Mouse (Mus musculus) embryonic facial prominence, embryonic 11.5 days (tissue): ENCODE results near the gene Ispd. TPM values are rescaled to one million over a fixed set of nuclear protein-coding genes. Genes with fewer than 3 reads are reported as not detected.

Experiments
- ATAC-seq: fragments of 200-750 bp; cut with Nextera tagmentation; replicated peaks from 2 replicates; pipeline ENCODE4 v1.8.0; 2017; ENCODE audit warnings: low read depth; ENCODE audit not compliant: insufficient number of reproducible peaks, low FRiP score, low TSS enrichment
- DNase-seq: peaks from one replicate; pipeline ENCODE4 v3.0.0-alpha.2; 2015; ENCODE audit warnings: low spot score
- H3K27ac ChIP-seq: fragments of 300-500 bp; sonication (generic); replicated peaks from 2 replicates; pipeline ENCODE4 v1.5.1; 2014; ENCODE audit warnings: mild to moderate bottlenecking, low read depth, low read length, control low read depth
- H3K27me3 ChIP-seq: fragments of 300-500 bp; sonication (generic); 2 replicates; pipeline ENCODE4 v1.6.1; 2014; ENCODE audit warnings: mild to moderate bottlenecking, low read length, moderate library complexity, mixed read lengths; ENCODE audit not compliant: control insufficient read depth, insufficient read depth
- H3K36me3 ChIP-seq: fragments of 300-500 bp; sonication (generic); replicated peaks from 2 replicates; pipeline ENCODE4 v1.6.1; 2014; ENCODE audit warnings: low read depth, mild to moderate bottlenecking, low read length, moderate library complexity, mixed read lengths; ENCODE audit not compliant: control insufficient read depth, insufficient read depth
- H3K4me1 ChIP-seq: fragments of 300-500 bp; sonication (generic); 2 replicates; pipeline ENCODE4 v1.6.1; 2014; ENCODE audit warnings: low read length, mixed read lengths; ENCODE audit not compliant: control insufficient read depth, insufficient read depth
- H3K4me2 ChIP-seq: fragments of 300-500 bp; sonication (generic); 2 replicates; pipeline ENCODE4 v1.6.1; 2014; ENCODE audit warnings: low read depth, mild to moderate bottlenecking, control low read depth, low read length, moderate library complexity
- H3K4me3 ChIP-seq: fragments of 300-500 bp; sonication (generic); 2 replicates; pipeline ENCODE4 v1.5.1; 2014; ENCODE audit warnings: low read depth, low read length, control low read depth
- H3K9ac ChIP-seq: fragments of 300-500 bp; sonication (generic); replicated peaks from 2 replicates; pipeline ENCODE4 v1.6.1; 2014; ENCODE audit warnings: mild to moderate bottlenecking, control low read depth, low read length
- H3K9me3 ChIP-seq: fragments of 300-500 bp; sonication (generic); replicated peaks from 2 replicates; pipeline ENCODE4 v1.6.1; 2016; ENCODE audit warnings: mild to moderate bottlenecking, low read length, inconsistent platforms, mixed read lengths; ENCODE audit not compliant: control insufficient read depth
- WGBS: fragments of 180-500 bp; shearing (Covaris S2); extraction: QIAGEN DNeasy Blood & Tissue Kit; methylation state at CpG from one replicate; pipeline ENCODE4 v1.1.7; 2014; 5-methylcytosine and 5-hydroxymethylcytosine counted together
- polyA plus RNA-seq: library from polyadenylated mRNA; unstranded; fragments of >200 nt; fragmentation: Nextera tagmentation; extraction: Ambion mirVana; gene quantifications from 2 replicates; pipeline ENCODE4 v1.2.1, GENCODE M21; 2014

Ispd gene
- polyA plus RNA-seq, 1 experiment from 2014 or later = 7.7 TPM

DNA sequence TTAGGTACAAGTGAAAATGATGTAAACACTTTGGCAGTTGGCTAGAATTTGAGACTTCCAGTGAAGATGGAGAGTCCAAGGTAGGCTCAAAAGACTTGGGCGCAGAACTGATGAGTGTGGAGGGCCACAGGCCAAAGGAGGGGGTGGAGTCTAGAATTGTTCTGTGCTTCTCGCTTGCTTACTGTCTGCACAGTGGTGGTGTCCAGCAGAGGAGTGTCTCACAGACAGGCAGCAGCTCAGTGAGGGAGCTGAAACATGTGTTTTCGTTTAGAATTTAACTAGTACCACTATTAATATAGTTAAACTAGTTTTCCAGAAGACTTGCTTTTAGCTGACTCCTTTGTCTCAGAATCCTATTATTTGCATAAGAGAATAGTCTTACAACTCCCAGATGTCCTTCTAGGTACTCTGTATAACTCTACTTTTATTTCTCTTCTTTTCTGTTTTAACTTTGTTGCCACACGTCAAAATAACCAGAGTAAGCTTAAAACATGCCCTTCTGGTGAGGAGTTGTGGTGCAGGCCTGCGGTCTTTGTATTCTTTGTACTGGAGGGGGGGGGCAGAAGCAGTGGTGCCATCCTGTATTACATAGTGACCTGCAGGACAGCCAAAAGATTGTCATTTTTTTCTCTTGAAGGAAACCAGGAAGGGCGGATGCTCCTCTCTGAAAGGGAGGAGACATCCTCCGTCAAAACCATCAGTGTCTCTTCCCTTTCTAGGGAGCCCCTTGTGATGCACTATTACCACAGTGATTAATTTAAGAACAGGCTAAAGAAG, 240.9 kb downstream of the Ispd start:
- Histone ChIP-seq H3K4me1 (no peaks in the 10 kb centered on the region), H3K4me2 (no peak overlapping the region), H3K9ac (no peak overlapping the region), H3K9me3 (no peaks in the 10 kb centered on the region), H3K36me3 (no peaks in the 10 kb centered on the region), H3K4me3 (no peak overlapping the region), H3K27ac (no peak overlapping the region), H3K27me3 (no peaks in the 10 kb centered on the region)
- DNase-seq (peak; percentile 13), ATAC-seq (no peak)
- 68% methylated on average over 7 of the region's 7 CpGs for WGBS

DNA sequence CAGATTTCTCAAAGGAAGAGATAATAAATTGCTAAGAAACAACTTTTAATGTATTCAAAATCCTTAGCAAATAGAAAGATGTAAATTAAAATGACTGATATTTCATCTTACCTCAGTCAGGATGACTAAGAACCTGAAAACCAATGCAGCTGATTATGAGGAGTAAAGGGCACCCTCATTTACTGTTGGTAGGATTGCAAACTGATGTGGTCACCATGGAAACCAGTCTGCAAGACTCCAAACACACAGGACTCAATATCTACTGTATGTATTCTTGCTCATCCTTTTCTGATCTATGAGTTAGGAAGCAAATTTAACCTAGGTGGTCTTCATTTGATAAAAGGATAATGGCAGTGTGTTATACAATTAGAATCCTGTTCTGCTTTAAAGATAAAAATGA, 246.0 kb downstream of the Ispd start:
- ATAC-seq (no peak), DNase-seq (peak; percentile 53)
- no peaks in the 10 kb centered on the region for H3K36me3 ChIP-seq
- H3K4me2 ChIP-seq = no peak overlapping the region
- no peak overlapping the region for H3K4me3 ChIP-seq
- H3K4me1 ChIP-seq = no peaks in the 10 kb centered on the region
- H3K27ac ChIP-seq = no peak overlapping the region
- H3K27me3 ChIP-seq = no peaks in the 10 kb centered on the region
- H3K9ac ChIP-seq = no peak overlapping the region
- no peaks in the 10 kb centered on the region for H3K9me3 ChIP-seq

DNA sequence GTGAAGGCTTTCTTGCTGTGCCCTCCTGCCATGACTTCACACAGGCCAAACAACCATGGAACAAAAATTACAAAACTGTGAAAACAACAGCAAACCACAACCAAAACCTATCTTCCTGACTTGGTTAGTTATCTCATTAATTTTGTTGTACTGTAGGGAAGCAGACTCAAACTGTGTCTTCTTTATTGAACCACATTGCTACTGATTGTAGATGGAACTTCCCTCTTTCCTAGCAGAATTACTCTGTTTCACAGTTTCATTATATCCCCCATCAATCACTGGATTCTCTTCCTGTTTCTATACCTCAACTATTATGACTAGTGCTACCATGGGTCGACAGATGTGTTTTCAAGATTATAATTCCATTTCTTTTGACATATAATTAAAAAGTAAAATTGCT, 251.2 kb downstream of the Ispd start:
- no peak for ATAC-seq
- H3K27me3 ChIP-seq = no peaks in the 10 kb centered on the region
- 81% methylated on average over 1 of the region's 1 CpGs for WGBS
- no peak overlapping the region for H3K27ac ChIP-seq
- DNase-seq = no peak
- no peak overlapping the region for H3K4me3 ChIP-seq
- no peaks in the 10 kb centered on the region for H3K4me1 ChIP-seq
- H3K36me3 ChIP-seq = no peaks in the 10 kb centered on the region
- no peak overlapping the region for H3K4me2 ChIP-seq
- no peaks in the 10 kb centered on the region for H3K9me3 ChIP-seq
- H3K9ac ChIP-seq = no peak overlapping the region

DNA sequence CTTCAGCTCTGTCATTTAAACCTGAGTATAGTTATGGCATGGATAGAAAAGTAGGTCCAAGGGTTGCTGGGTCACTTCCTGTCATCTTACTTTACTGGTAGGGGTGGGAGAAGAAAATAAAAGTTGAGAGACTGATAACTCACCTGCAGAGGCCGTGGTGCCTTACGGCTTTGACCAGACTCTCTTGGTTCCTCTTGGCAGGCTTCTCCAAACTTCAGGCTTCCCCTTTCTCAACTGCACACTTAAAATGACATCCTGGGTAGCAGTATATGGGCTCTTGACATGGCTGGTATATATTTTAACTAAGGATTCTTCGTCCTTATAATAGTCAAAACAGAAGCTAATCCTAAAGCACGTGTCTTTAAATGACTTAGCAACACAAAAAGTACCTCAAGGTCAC, 266.3 kb downstream of the Ispd start:
- DNase-seq (no peak), ATAC-seq (no peak)
- Histone ChIP-seq H3K27ac (no peak overlapping the region), H3K9me3 (no peaks in the 10 kb centered on the region), H3K36me3 (no peaks in the 10 kb centered on the region), H3K4me1 (no peaks in the 10 kb centered on the region), H3K9ac (no peak overlapping the region), H3K4me2 (no peak overlapping the region), H3K4me3 (no peak overlapping the region), H3K27me3 (no peaks in the 10 kb centered on the region)
- 90% methylated on average over 4 of the region's 4 CpGs for WGBS

DNA sequence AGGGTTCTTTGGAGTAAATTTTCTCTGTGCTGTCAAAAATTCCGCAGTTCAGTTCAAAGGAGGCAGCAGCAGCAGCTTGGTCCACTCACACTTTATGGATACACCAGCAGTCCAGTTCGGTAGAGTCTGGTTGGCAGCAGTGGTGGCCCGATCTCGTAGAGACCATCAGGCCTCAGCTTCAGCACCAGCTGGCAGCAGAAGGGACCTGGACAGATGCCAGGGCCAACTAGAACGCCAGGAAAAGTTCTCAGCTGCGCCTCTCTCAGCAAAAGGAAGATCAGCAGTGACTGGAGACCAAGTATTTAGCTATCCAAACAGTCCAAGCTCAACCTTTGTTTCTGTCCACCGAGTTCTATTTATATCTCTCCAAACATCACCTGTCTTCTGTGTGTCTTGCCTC, 281.2 kb downstream of the Ispd start:
- Histone ChIP-seq H3K9ac (no peak overlapping the region), H3K36me3 (no peaks in the 10 kb centered on the region), H3K9me3 (no peaks in the 10 kb centered on the region), H3K4me1 (no peaks in the 10 kb centered on the region), H3K27me3 (no peaks in the 10 kb centered on the region), H3K27ac (no peak overlapping the region), H3K4me2 (no peak overlapping the region), H3K4me3 (no peak overlapping the region)
- ATAC-seq (no peak), DNase-seq (no peak)
- 79% methylated on average over 7 of the region's 7 CpGs for WGBS

DNA sequence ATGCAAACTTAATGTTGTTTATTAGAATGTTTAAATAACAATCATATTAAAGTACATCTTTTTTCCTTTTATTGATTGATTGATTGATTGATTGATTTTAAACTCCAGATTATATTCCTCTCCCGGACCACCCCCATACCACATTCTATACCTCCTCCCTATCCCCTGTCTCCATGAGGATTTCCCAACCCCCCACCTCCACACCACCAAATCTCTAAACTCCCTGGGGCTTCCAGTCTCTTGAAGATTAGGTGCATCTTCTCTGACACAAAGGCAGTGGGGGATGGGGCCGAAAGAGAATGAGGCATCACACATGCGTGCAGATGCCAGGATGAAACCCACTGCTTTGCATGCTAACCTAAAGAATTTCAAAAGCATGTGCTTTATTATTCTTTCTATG, 283.5 kb downstream of the Ispd start:
- WGBS = 35% methylated on average over 3 of the region's 3 CpGs
- no peak overlapping the region for H3K4me2 ChIP-seq
- DNase-seq (no peak), ATAC-seq (no peak)
- H3K4me1 ChIP-seq = no peaks in the 10 kb centered on the region
- no peak overlapping the region for H3K27ac ChIP-seq
- no peak overlapping the region for H3K9ac ChIP-seq
- H3K36me3 ChIP-seq = no peaks in the 10 kb centered on the region
- no peaks in the 10 kb centered on the region for H3K27me3 ChIP-seq
- H3K9me3 ChIP-seq = no peaks in the 10 kb centered on the region
- no peak overlapping the region for H3K4me3 ChIP-seq

DNA sequence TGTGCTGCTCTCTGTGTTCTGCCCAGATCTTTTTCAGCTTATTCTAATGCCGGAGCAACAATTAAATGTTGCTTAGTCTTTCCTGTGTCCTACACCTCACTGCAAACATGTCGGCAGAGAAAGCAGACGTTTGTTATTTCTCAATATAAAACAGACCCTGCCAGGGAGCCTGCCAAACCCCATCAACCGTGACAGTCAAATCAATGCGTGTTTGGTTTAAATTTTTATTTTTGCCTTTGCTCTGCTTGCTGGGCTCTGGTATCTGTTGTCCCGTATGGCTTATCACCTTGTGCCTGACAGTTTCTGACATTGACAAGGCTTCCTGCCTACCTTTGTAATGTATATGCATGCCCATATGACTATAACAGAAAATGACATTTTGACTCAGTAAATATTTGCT, 285.5 kb downstream of the Ispd start:
- no peak overlapping the region for H3K4me2 ChIP-seq
- no peak overlapping the region for H3K4me3 ChIP-seq
- no peaks in the 10 kb centered on the region for H3K4me1 ChIP-seq
- ATAC-seq = peak; percentile 53; the same call in 1 of the 2 replicates
- WGBS = 30% methylated on average over 6 of the region's 6 CpGs
- H3K9ac ChIP-seq = no peak overlapping the region
- H3K36me3 ChIP-seq = no peaks in the 10 kb centered on the region
- no peaks in the 10 kb centered on the region; the same call in 1 of the 2 replicates for H3K27me3 ChIP-seq
- H3K9me3 ChIP-seq = no peaks in the 10 kb centered on the region
- DNase-seq = peak; percentile 60
- no peak overlapping the region for H3K27ac ChIP-seq

DNA sequence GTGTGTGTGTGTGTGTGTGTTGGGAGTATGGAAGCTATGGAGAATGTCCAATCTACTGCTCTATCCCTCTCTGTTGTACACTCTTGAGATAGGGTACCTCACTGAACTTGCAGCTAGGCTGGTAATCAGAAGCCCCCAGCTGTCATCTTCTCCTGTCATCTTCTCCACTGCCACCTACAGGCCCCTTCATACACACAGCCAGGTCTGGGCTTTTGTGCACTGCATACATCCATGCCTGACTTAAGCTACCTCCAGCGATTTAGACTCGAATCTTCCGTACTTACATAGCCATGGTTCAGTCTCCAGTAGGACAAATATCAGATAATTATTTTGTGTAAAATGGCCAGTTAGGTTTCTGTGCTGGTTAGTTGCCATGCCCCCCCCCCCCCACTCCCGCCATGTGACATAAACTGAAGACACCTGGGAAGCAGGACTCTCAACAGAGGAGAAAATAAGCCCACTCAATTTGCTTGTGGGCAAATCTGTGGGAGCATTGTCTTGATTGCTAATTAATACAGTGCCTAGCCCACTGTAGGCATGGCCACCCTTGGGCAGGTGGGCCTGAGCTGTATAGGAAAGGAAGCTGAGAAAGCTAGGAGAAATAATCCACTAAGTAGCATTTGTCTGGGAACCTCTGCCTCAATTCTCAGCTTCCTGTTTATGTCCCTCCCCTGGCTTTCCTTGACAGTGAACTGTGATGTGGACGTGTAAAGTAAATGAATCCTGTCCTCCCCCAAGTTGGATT, 289.1 kb downstream of the Ispd start:
- Histone ChIP-seq H3K36me3 (no peaks in the 10 kb centered on the region), H3K4me3 (no peak overlapping the region), H3K9me3 (no peaks in the 10 kb centered on the region), H3K27ac (no peak overlapping the region), H3K4me2 (no peak overlapping the region), H3K9ac (no peak overlapping the region), H3K27me3 (no peaks in the 10 kb centered on the region; the same call in 1 of the 2 replicates), H3K4me1 (no peaks in the 10 kb centered on the region)
- ATAC-seq = peak; percentile 37; the same call in 1 of the 2 replicates
- no peak for DNase-seq
- WGBS = 71% methylated on average over 5 of the region's 5 CpGs
